Mouse (Mus musculus): ENCODE measurements around the gene Tubd1.

Tubd1 gene

GRCm38 (mm10) chr11:86584898-86585597 lies 40.3 kb downstream of the Tubd1 start:
- no peak for DNase-seq

- no peak for DNase-seq
Measured at GRCm38 (mm10) chr11:86585598-86585984, 40.8 kb downstream of the Tubd1 start.

DNA sequence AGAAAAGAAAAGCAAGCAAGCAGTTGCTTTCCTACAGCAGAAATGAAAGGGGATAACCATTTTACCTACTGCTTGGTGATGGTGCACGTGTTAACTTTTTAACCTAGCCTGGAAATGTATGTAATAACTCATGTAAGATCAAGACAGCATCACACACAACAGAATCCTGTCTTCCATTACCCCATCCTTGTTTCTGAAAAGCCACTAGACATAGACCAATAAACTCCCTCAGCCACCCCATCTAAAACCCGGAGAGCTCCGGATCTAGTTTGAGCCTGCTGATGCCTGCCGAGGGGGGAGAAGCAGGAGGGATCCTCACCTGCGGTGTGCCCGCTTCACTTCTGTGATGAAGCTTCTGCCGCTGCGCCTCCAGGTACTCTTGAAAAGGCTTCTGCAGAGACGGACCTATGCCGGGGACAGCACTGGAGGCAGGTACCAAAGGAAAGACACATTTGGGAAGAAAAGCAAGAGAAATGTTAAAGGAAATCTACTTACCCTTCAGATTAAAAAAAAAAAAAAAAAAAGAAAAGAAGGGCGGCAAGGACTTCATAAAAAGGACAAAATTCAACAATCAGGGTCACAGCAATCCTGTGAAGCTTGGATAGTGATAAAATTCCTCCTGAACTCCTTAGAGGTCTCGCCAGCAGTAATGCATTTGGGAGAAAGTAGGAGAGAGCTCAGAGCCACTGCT lies 41.5 kb downstream of the Tubd1 start:
- no peak for DNase-seq

DNA sequence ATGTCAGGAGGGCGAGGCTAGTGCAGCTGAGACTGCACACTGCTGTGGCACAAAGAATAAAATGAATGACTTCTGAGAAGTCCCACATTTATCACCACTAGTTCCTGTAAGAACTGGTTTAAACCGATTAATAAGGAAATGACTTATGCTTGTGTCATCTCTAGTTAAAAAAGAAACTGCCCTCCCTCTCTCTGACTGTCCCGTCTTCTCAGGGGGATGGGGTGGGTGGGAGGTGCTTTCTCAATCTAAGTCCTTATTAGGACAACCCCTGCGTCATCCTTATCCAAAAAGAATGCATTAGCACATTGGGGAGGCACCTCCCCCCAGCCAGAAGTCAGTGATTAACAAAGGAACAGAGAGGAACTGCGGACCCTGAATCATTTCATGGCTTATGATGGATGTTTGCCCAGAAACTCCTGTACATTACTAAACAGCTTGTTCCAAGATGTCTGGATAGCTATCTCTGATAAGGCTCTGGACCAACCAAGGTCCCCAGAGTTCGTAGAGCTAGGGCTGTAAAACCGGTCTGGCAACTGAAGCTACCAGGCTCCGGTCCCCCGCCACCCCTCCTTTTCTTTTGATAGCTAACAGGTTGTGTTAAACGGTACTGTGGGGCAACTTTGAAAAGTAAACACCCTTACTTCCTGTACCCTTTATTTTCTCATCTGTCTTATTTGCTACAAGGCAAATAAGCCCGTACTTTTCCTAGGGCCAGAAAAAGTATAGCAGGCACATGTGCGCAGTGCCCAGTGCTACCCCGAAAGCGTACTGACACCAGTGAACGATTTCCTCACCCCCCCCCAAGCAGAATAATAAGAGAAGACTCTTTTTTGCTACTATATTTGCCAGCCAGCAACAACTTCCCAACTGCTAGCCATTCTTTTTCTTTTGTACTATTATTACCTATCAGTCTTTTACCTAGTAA lies 42.3 kb downstream of the Tubd1 start:
- DNase-seq, result no peak

DNA sequence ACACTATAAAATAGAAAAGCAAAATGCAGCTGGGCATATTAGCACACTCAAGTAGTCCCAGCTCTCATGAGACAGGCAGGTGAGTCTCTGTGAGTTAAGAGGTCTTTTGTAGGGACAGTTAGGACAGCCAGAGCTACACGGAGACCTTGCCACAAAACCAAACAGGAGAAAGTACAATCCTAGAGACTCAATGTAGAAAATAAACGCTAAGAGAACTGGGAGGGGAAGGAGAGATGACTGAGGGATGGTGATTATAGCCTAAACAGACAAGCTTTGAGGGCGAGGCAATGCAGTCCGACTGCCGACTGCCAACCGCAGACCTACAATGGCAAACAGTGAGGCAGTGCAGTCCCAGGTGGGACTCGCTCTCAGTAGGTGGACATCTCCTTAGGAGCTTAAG lies 43.0 kb downstream of the Tubd1 start:
- DNase-seq, result no peak

DNA sequence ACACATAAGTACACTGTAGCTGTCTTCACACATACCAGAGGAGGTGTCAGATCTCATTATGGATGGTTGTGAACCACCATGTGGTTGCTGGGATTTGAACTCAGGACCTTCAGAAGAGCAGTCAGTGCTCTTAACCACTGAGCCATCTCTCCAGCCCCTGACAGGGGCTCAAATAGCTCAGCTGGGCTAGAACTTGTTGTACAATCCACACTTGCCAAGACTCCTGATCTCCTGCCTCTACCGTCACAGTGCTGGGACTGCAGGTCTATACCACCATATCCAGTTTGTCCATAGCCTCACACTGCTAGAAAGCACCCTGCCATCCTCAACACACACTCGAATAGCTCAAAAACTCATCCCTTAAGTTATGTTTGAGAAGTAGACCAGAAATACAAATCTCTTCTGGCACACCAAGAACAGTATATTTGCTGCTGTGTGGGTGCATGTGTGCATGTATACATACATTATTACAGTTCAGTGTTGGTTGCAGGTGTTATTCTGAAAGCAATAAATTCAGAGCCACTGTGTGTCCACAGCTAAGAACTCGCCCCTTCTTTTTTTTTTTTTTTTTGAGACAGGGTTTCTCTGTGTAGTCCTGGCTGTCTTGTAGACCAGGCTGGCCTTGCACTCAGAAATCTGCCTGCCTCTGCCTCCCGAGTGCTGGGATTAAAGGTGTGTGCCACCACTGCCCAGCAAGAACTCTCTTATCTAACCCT lies 44.0 kb downstream of the Tubd1 start:
- no peak for DNase-seq

- DNase-seq, result no peak
Measured at GRCm38 (mm10) chr11:86590066-86590465, 45.3 kb downstream of the Tubd1 start.

- DNase-seq, result peak; percentile 62
Measured at GRCm38 (mm10) chr11:86590579-86590978, 45.8 kb downstream of the Tubd1 start.

GRCm38 (mm10) chr11:86591301-86591845 lies 46.6 kb downstream of the Tubd1 start:
- no peak for DNase-seq

DNA sequence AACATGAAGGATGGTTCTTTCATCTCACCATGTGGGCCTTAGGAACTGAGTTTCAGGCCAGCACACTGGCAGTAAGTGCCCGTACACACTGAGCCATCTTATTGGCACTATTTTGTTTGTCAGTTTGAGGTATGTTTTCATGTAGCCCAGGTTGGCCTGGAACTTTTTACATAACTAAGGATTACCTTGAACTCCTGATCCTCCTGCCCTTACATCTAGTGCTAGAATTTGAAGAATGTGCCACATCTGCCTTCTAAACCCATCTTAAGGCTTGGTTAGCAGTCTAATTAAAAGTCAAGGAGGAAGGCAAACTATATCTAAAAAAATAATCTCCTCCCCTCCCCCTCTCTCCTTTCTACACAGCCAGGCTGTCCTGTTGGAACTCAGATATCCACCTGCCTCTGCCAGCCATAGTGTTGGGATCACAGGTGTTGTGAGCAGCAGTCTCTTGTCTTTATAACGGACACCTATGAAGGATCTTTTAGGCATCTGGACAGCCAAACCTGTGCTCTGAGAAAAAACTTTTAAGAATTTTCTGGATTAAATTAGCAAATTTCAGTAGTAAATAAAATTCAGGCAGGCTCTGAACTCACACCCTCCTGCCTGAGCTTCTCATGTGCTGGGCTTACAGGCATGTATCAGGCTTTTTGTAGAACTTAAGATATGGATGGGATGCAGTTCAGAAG lies 47.3 kb downstream of the Tubd1 start:
- DNase-seq, result no peak

DNA sequence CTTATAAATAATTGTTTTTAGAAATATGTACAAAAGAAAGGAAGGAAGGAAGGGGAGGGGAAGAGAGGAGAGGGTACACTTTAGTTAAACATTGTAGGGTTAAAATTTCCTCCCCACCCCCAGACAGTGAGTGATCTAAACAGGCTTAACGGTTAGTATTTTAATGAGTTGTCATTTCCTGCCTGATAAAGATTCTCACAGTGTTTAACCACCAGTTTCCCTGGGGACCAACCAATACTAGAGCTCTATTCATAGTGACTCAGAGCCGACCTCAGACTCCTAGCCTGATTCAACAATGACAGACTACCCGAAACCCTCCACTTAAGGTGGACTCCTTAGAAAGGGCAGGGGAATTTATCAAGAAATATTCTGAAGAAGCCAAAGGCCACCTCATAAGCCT lies 48.2 kb downstream of the Tubd1 start:
- DNase-seq, result no peak

GRCm38 (mm10) chr11:86593443-86593842 lies 48.7 kb downstream of the Tubd1 start:
- no peak for DNase-seq

GRCm38 (mm10) chr11:86594188-86594876 lies 49.5 kb downstream of the Tubd1 start:
- no peak for DNase-seq

DNA sequence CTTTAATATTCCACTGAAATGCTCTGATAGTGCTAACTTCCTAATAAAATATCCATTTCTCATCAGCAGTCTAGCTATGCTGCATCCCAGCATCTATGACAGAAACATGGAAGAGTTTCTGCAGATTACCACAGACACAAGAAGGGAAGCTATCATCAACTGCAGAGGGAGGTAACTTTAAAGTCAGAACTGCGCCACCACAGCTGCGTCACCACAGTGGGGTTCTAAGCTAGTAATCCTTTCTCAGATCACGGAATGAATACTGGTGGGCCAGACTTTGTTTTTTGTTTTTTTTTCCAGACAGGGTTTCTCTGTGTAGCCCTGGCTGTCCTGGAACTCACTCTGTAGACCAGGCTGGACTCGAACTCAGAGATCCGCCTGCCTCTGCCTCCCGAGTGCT lies 50.6 kb downstream of the Tubd1 start:
- DNase-seq, result no peak

- peak; percentile 35 for DNase-seq
Measured at GRCm38 (mm10) chr11:86596187-86596960, 51.6 kb downstream of the Tubd1 start.

DNA sequence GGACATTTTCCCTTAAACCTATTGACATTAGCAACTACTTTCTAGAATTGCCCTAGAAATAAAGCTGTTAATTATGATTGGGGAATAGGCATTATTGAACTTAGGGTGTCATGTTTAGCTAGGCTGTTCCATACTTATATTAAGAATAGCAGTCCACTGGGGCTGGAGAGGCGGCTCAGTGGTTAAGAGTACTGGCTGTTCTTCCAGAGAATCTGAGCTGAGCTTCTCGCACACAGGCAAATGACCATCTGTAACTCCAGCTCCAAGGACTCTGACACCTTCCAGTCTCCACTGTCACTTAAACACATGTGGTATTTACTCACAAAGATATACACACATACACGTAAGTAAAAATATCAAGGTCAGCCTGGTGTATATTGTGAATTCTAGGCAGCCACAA lies 52.2 kb downstream of the Tubd1 start:
- DNase-seq, result no peak

- DNase-seq, result no peak
Measured at GRCm38 (mm10) chr11:86598154-86598553, 53.4 kb downstream of the Tubd1 start.

GRCm38 (mm10) chr11:86598572-86598971 lies 53.8 kb downstream of the Tubd1 start:
- no peak for DNase-seq

DNA sequence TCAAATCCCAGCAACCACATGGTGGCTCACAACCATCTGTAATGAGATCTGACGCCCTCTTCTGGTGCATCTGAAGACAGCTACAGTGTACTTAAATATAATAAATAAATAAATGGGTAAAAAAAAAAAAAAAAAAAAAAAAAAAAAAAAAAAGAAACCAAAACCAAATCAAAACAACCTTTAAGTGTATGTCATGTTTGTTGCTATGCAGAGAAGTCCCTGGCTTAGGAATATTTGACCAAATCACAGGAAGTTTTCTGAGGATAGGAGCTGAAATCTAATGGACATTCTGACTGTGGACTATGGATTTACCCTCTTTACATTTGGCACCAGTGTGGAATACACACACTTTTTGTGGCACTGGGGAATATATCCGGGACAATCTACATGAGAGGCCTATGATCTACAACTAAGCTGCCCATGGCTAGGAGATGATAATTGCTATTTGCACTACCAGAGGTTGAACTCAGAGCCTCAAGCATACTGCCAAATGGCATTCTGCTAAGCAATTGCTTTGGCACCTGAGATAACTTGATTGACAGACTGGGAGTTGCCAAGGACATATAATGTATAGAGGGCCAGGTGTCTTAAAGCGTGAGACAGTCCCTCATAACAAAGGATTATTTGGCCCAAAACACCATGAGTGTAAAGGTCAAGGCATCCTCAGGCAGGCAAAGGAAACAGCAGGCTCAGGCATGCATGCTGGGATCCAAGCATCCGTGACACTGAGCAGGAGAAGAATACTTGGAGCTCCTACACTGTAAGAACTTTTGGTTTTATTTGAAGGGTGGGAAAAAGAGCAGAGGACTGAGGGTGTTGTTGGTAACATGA lies 54.8 kb downstream of the Tubd1 start:
- no peak for DNase-seq

GRCm38 (mm10) chr11:86600209-86600557 lies 55.4 kb downstream of the Tubd1 start:
- no peak for DNase-seq
